Mouse (Mus musculus) kidney, adult 2 months (tissue): ENCODE results near the gene Gm49318. TPM values are rescaled to one million over a fixed set of nuclear protein-coding genes. Genes with fewer than 3 reads are reported as not detected.
"Not testable (repeated sequence)": the region's sequence is repeated elsewhere in the genome, so short reads cannot be mapped to it uniquely, and the experiment has no call there.

ENCODE experiments used
- DNase-seq: peaks from one replicate; pipeline ENCODE4 v3.0.0; 2021
- H3K27ac ChIP-seq: fragments of 200-500 bp; 2 replicates; pipeline ENCODE4 v1.5.1; 2012; ENCODE audit warnings: low read depth, low read length, control low read depth, inconsistent platforms; ENCODE audit not compliant: insufficient read depth
- H3K27me3 ChIP-seq: fragments of 200-500 bp; replicated peaks from 2 replicates; pipeline ENCODE4 v1.6.1; 2012; ENCODE audit warnings: mild to moderate bottlenecking, moderate library complexity, low read length, inconsistent platforms; ENCODE audit not compliant: control insufficient read depth, insufficient read depth
- H3K36me3 ChIP-seq: fragments of 200-500 bp; 2 replicates; pipeline ENCODE4 v1.6.1; 2012; ENCODE audit warnings: mild to moderate bottlenecking, moderate library complexity, low read length, inconsistent platforms; ENCODE audit not compliant: control insufficient read depth, insufficient read depth
- H3K4me1 ChIP-seq: fragments of 200-500 bp; 2 replicates; pipeline ENCODE4 v1.6.1; 2011; ENCODE audit warnings: low read length; ENCODE audit not compliant: control insufficient read depth, insufficient read depth
- H3K4me3 ChIP-seq: fragments of 200-500 bp; 2 replicates; pipeline ENCODE4 v1.5.1; 2011; ENCODE audit warnings: mild to moderate bottlenecking, low read depth, low read length, control low read depth; ENCODE audit not compliant: insufficient read depth
- CTCF ChIP-seq: fragments of 200-500 bp; conservative IDR thresholded peaks from 2 replicates; pipeline ENCODE4 v1.5.1; 2011; ENCODE audit warnings: low read depth, mild to moderate bottlenecking, control low read depth, low read length, moderate library complexity, mixed read lengths; ENCODE audit not compliant: insufficient read depth, insufficient read length
- POLR2A ChIP-seq: fragments of 200-500 bp; IDR thresholded peaks from one replicate; pipeline ENCODE4 v1.6.1; 2011; ENCODE audit warnings: low read depth, low read length, control low read depth
- WGBS: fragments of 180-500 bp; shearing (Covaris S2); methylation state at CpG from one replicate; pipeline ENCODE4 v1.1.7; 2018; 5-methylcytosine and 5-hydroxymethylcytosine counted together
- polyA plus RNA-seq: library from polyadenylated mRNA; depleted of rRNA; stranded (reverse); fragments of >200 nt; gene quantifications from 2 replicates; pipeline ENCODE4 v1.2.3, GENCODE M21; 2012

The Gm49318 gene
- polyA plus RNA-seq, 1 experiment, result not detected

DNA sequence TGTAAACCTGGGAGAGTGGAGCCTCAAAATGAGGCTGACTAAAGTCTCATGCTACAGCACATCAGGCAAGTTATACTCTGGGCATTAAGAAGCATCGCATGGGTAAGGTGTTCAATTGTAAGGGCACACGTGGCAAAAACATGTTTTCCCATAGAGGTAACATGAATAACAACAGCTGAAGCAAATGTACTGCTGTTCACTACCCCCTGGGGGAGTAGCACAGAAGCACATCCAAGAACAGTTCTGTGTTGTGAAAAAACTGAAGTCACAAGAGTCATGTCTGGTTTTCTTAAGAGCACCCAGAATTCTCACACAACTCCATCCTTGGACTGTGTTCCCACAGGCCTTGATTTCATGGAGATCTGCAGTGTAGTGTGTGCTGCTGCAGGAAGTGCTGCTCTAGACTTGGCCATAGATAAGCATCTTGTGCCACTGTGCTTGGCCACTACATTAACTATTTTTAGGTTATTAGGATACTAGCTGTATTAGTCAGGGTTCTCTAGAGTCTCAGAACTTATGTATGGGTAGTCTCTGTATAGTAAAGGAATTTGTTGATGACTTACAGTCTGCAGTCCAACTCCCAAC is 16.1 kb upstream of the Gm49318 start:
- Histone ChIP-seq H3K4me1 (peaks cover 5% of the 10 kb centered on the region; the same call in 1 of the 2 replicates), H3K4me3 (no peak overlapping the region), H3K27me3 (no peaks in the 10 kb centered on the region), H3K36me3 (no peaks in the 10 kb centered on the region), H3K27ac (no peak overlapping the region)
- TF ChIP-seq CTCF (no peak), POLR2A (no peak)
- no peak for DNase-seq
- 86% methylated on average over 2 of the region's 2 CpGs for WGBS

DNA sequence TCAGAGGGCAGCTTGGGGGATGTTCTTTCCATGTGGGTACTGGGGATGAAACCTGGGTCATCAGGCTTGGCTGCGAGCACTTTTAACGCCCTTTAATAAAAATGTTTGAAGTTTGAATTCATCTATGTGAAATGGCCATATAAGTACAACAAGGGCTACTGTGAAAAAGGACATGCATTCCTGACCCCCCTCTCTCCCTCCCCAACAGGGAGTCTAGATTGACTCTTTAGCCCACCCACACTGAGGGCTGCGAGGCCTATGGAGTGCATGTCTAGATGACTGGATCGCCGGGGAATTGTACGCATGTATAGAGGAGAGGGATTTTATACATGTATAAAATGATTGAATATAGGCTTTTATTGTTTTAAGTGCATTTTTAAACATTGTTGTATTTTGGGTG is 15.0 kb upstream of the Gm49318 start:
- TF ChIP-seq CTCF, result no peak
- no peak for TF ChIP-seq POLR2A

DNA sequence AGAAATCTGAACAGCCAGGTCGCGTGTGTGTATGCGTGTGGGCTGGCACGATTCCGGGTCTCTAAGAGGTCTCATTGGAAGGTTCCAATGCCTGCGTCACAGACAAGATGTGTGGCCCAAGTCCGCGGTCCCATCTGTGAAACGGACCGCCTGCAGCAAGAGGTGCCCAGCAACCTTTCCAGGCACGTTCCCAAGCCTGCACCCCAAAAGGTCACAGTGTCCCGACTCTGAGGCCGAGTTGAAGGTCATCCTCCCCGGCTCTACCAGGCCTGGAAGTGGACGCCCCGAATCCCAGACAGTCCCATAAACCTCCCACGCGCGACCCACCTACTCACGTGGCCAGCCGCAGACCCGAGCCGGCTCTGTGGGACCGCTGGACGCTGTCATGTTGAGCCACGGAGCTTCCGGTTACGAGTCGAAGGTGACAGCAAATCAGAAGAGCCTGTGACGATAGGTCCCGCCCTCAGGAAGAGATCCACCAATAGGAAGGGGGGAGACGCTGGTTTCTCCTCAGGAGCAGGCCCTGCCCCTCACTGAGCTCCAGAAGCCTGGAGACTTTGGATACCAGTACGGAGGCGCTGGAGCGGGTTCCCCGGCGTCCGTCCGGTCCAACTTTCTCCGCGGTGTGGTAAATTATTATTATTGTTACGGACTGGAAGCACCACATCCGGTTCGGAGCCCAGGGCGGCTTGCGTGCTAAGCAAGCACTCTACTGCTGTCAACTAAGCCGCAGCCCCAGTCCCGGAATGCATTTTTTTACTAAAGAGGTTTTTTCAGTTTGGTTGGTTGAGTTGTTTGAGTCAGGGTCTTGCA is 14.2 kb upstream of the Gm49318 start, which contains the start of gene Ecsit:
Gene Ecsit, minus strand, starts transcription at position 417 of the 813 bp plus-strand sequence.
- H3K36me3 ChIP-seq, result no peaks in the 10 kb centered on the region
- under 1% methylated on average over 48 of the region's 48 CpGs for WGBS
- TF ChIP-seq POLR2A (no peak), CTCF (no peak)
- peaks cover 5% of the 10 kb centered on the region; the same call in 1 of the 2 replicates for H3K4me1 ChIP-seq
- DNase-seq, result peak; percentile 99
- peak within 1 kb of the TSS; percentile 83 for H3K4me3 ChIP-seq
- H3K27ac ChIP-seq, result peak within 1 kb of the TSS; percentile 87
- no peaks in the 10 kb centered on the region for H3K27me3 ChIP-seq

More for the DNA sequence above, 15.0 kb upstream of the Gm49318 start:
- no peak for DNase-seq
- Histone ChIP-seq H3K27me3 (no peaks in the 10 kb centered on the region), H3K4me1 (peaks cover 5% of the 10 kb centered on the region; the same call in 1 of the 2 replicates), H3K4me3 (peak overlapping the region; percentile 69), H3K36me3 (no peaks in the 10 kb centered on the region), H3K27ac (peak overlapping the region; percentile 76; the same call in 1 of the 2 replicates)
- 55% methylated on average over 6 of the region's 6 CpGs for WGBS

DNA sequence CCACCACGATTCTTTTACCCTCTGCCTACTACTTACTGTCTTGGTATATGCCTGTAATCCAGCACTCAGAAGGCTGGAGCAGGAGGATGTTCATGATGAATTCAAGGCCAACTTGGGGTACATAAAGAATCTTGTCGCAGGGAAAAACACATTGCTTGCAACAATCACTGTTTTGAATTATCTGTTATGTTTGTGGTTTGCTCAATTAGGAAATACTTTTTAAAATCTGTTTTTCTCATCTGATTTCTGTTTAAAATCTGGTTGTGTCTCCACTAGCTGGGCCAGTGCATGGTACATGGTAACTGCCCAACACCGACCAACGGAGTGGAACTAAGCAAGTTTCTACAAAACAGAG is 13.6 kb upstream of the Gm49318 start:
- Histone ChIP-seq H3K27me3 (no peaks in the 10 kb centered on the region), H3K36me3 (no peaks in the 10 kb centered on the region), H3K4me3 (peak overlapping the region; percentile 83), H3K4me1 (peaks cover 5% of the 10 kb centered on the region; the same call in 1 of the 2 replicates), H3K27ac (peak overlapping the region; percentile 87)
- 17% methylated on average over 4 of the region's 4 CpGs for WGBS
- TF ChIP-seq POLR2A (no peak), CTCF (no peak)
- no peak for DNase-seq

DNA sequence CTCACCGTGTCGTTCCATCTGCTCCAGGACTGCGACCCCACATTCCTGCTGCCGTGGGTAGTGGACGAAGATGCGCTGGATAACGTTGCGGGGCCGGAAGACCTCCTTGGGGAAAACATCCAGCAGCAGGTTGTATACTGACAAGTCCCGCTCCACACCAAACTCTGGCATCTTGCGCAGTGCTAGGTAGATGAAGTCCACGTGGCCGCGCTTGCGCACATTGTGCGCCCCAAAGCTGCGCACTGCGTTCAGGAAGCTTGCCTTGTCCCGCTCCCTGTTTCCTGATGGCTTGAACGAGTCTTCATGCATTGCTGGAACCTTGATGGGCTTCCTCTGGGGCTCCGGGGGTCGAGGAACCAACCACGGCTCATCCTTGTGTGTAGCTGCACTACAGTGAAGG is 5.2 kb upstream of the Gm49318 start:
- WGBS, result 89% methylated on average over 23 of the region's 23 CpGs
- TF ChIP-seq POLR2A (no peak), CTCF (no peak)
- no peak for DNase-seq
- H3K36me3 ChIP-seq, result no peaks in the 10 kb centered on the region; the same call in none of the 2 replicates
- H3K27me3 ChIP-seq, result no peaks in the 10 kb centered on the region
- H3K27ac ChIP-seq, result no peak overlapping the region
- H3K4me3 ChIP-seq, result no peak overlapping the region
- H3K4me1 ChIP-seq, result no peaks in the 10 kb centered on the region

DNA sequence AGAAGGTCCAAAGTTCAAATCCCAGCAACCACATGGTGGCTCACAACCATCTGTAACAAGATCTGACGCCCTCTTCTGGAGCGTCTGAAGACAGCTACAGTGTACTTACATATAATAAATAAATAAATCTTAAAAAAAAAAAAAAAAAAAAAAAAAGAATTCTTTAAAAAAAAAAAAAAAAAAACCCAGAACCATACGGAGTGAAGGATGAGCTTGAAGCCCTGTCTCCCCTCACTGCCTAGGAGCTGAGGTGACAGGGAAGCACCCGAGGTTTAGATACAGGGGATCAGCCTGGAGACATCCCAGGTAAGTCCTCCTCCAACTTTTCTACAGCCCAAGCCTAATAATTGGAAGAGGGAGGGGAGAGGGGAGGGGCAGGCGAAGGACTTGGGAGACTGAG is 4.7 kb upstream of the Gm49318 start:
- not testable (repeated sequence) for H3K27me3 ChIP-seq, H3K4me1 ChIP-seq, H3K4me3 ChIP-seq, DNase-seq, H3K36me3 ChIP-seq, H3K27ac ChIP-seq
- 83% methylated on average over 5 of the region's 5 CpGs for WGBS

DNA sequence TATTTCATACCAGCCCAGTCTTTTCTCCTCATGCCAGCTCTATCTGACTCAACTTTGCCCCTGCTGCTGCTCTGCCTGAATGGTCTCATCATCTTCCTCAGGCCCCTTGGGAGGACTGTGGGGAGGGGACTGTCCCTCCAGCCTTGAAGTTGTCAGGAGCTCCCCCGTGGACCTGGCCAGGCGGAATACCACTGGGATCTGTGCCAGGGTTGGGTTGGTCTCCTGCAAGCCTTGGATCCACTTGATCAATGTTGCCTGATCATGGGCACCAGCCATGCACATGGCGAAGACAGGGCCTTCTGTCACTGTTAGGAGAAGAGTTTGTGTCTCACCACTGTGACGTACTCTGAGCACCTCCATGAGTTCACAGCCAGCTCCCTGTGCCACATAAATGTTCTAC is 1.2 kb upstream of the Gm49318 start:
- H3K27me3 ChIP-seq, result no peaks in the 10 kb centered on the region
- no peaks in the 10 kb centered on the region; the same call in none of the 2 replicates for H3K36me3 ChIP-seq
- DNase-seq, result no peak
- H3K4me3 ChIP-seq, result no peak overlapping the region
- WGBS, result 79% methylated on average over 4 of the region's 4 CpGs
- peaks cover 5% of the 10 kb centered on the region; the same call in 1 of the 2 replicates for H3K4me1 ChIP-seq
- no peak overlapping the region for H3K27ac ChIP-seq
- TF ChIP-seq CTCF, result no peak
- TF ChIP-seq POLR2A, result no peak
